Mouse (Mus musculus) hindbrain, embryonic 12.5 days (tissue): Measurements from ENCODE around the gene Apold1. TPM values are rescaled to one million over a fixed set of nuclear protein-coding genes. Genes with fewer than 3 reads are reported as not detected.
A peak's percentile ranks its signal among the peaks of the same experiment; 100 is the strongest.

ENCODE experiments used
- ATAC-seq: fragments of 200-750 bp; cut with Nextera tagmentation; 2 replicates; pipeline ENCODE4 v1.8.0; 2017; ENCODE audit warnings: moderate TSS enrichment; ENCODE audit not compliant: low FRiP score
- H3K27ac ChIP-seq: fragments of 300-500 bp; sonication (generic); 2 replicates; pipeline ENCODE4 v1.5.1; 2016; ENCODE audit warnings: mild to moderate bottlenecking
- H3K27me3 ChIP-seq: fragments of 300-500 bp; sonication (generic); 2 replicates; pipeline ENCODE4 v1.6.1; 2016; ENCODE audit warnings: mild to moderate bottlenecking
- H3K36me3 ChIP-seq: fragments of 300-500 bp; sonication (generic); 2 replicates; pipeline ENCODE4 v1.6.1; 2016; ENCODE audit warnings: mild to moderate bottlenecking
- H3K4me1 ChIP-seq: fragments of 300-500 bp; sonication (generic); 2 replicates; pipeline ENCODE4 v1.6.1; 2016
- H3K4me2 ChIP-seq: fragments of 300-500 bp; sonication (generic); replicated peaks from 2 replicates; pipeline ENCODE4 v1.6.1; 2016; ENCODE audit warnings: mild to moderate bottlenecking
- H3K4me3 ChIP-seq: fragments of 300-500 bp; sonication (generic); 2 replicates; pipeline ENCODE4 v1.5.1; 2016; ENCODE audit warnings: mild to moderate bottlenecking
- H3K9ac ChIP-seq: fragments of 300-500 bp; sonication (generic); 2 replicates; pipeline ENCODE4 v1.6.1; 2016; ENCODE audit warnings: mild to moderate bottlenecking, moderate library complexity
- H3K9me3 ChIP-seq: fragments of 300-500 bp; sonication (generic); replicated peaks from 2 replicates; pipeline ENCODE4 v1.6.1; 2016; ENCODE audit warnings: mild to moderate bottlenecking
- WGBS: fragments of 180-500 bp; shearing (Covaris S2); methylation state at CpG from one replicate; pipeline ENCODE4 v1.1.7; 2016; 5-methylcytosine and 5-hydroxymethylcytosine counted together
- polyA plus RNA-seq: library from polyadenylated mRNA; unstranded; fragments of >200 nt; fragmentation: Nextera tagmentation; extraction: Ambion mirVana; gene quantifications from 2 replicates; pipeline ENCODE4 v1.2.1, GENCODE M21; 2016

The Apold1 gene
- polyA plus RNA-seq, 1 experiment from 2014 or later, result 4.5 TPM

DNA sequence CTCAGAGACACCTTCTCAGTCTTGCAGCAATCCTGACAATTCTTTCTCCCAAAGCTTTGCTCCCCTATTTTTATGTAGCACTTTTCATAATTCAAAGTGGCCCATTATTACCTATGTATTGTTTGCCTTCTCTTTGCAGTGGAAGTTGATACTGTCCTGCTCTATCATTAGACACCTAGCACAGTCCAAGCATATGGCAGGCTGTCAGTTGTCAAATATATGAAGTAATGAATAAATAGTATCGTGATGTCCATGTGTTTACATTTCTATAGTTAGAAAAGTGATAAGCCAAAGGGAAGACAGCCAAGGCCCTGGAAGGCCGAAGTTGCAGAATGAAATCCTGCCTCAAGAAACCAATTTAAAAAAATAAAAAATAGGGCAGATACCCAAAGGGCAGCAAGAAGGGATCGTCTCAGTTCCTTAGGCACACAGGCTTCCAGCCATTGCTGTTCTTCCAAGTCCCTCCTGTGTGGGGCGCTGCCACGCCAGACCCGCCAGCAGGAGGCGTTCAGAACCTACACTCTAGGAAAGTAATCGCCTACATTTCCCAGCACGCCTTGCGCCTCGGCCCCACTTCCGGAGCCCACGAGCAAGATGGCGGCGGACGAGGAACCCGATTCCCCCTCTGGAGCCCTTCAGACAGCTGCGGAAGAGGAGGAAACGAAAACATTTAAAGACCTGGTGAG is 29.7 kb downstream of the Apold1 start, which contains the start of gene Ddx47:
Gene Ddx47 (plus strand): TSS at position 565 of the 686 bp plus-strand sequence.
- Histone ChIP-seq H3K27ac (no peak within 1 kb of the TSS), H3K4me2 (peak within 1 kb of the TSS; percentile 85), H3K36me3 (peaks cover 25% of the 10 kb centered on the region), H3K9me3 (no peaks in the 10 kb centered on the region), H3K4me1 (peaks cover 7% of the 10 kb centered on the region), H3K27me3 (no peaks in the 10 kb centered on the region), H3K4me3 (peak within 1 kb of the TSS; percentile 72), H3K9ac (peak within 1 kb of the TSS; percentile 73)
- ATAC-seq, result peak; percentile 87
- WGBS, result 6% methylated on average over 19 of the region's 19 CpGs

DNA sequence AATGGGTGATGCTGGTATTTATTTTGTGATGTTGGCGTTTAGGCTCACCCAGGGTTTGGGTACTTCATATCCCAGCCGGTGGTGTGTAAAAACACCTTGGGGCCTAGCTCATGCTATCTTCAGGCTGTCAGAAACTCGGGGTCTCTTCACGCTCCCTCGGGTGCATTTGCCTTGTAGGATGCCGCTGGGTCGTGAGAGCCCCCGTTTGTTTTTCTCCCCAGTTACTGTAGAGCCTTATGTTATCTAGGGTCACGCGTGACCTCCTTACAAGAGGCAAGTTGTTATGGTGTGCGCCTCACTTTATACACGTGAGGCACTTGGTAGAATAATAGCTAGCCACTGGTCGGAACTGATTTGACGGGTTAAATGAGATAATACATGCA is 30.2 kb downstream of the Apold1 start:
- Histone ChIP-seq H3K27ac (no peak overlapping the region), H3K4me1 (peaks cover 7% of the 10 kb centered on the region), H3K9ac (peak overlapping the region; percentile 73), H3K4me3 (peak overlapping the region; percentile 72), H3K9me3 (no peaks in the 10 kb centered on the region), H3K36me3 (peaks cover 31% of the 10 kb centered on the region), H3K4me2 (peak overlapping the region; percentile 85), H3K27me3 (no peaks in the 10 kb centered on the region)
- 2% methylated on average over 14 of the region's 14 CpGs for WGBS
- peak; percentile 83 for ATAC-seq

DNA sequence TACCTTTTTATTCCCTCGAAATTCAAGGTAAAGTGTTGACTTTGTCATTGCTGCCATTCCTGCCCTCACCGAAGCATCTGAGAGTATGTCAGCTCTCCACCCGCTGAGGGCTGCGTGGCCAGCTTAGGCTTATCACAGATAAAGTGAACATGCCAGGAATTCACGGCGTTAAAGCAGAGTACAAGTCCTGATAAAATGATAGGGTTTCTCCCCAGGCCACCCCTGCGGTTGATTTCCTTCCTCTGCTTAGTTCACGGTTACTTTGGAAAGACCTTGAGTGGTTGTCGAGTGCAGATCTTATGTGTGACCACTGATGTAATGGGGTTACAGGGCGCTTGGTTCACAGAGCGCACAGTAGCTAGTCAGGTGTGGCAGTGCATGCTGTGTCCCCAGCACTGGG is 35.7 kb downstream of the Apold1 start:
- H3K4me1 ChIP-seq, result peaks cover 4% of the 10 kb centered on the region
- no peak overlapping the region for H3K4me2 ChIP-seq
- H3K27me3 ChIP-seq, result no peaks in the 10 kb centered on the region
- no peak overlapping the region for H3K4me3 ChIP-seq
- no peak overlapping the region for H3K9ac ChIP-seq
- H3K36me3 ChIP-seq, result peaks cover 83% of the 10 kb centered on the region
- H3K9me3 ChIP-seq, result no peaks in the 10 kb centered on the region
- ATAC-seq, result no peak
- WGBS, result 95% methylated on average over 11 of the region's 11 CpGs
- no peak overlapping the region for H3K27ac ChIP-seq

- H3K36me3 ChIP-seq, result peaks cover 98% of the 10 kb centered on the region
These were observed 38.0 kb downstream of the Apold1 start for GRCm38 (mm10) chr6:135019564-135019963.

GRCm38 (mm10) chr6:135021633-135022032 is 40.1 kb downstream of the Apold1 start:
- H3K36me3 ChIP-seq, result peaks cover 83% of the 10 kb centered on the region
- 84% methylated on average over 3 of the region's 3 CpGs for WGBS
- H3K4me3 ChIP-seq, result no peak overlapping the region

More at GRCm38 (mm10) chr6:135019564-135019963, 38.0 kb downstream of the Apold1 start:
- WGBS, result 94% methylated on average over 10 of the region's 10 CpGs
- no peak overlapping the region for H3K27ac ChIP-seq
- H3K4me2 ChIP-seq, result no peak overlapping the region
- H3K4me3 ChIP-seq, result no peak overlapping the region
- H3K9ac ChIP-seq, result no peak overlapping the region
- no peaks in the 10 kb centered on the region for H3K4me1 ChIP-seq
- no peaks in the 10 kb centered on the region for H3K27me3 ChIP-seq
- H3K9me3 ChIP-seq, result no peaks in the 10 kb centered on the region
- ATAC-seq, result no peak

GRCm38 (mm10) chr6:135023379-135023778 is 41.9 kb downstream of the Apold1 start:
- H3K4me2 ChIP-seq, result no peak overlapping the region
- WGBS, result 93% methylated on average over 14 of the region's 14 CpGs
- no peak for ATAC-seq
- H3K9ac ChIP-seq, result no peak overlapping the region
- no peaks in the 10 kb centered on the region for H3K9me3 ChIP-seq
- peaks cover 65% of the 10 kb centered on the region for H3K36me3 ChIP-seq
- H3K27me3 ChIP-seq, result no peaks in the 10 kb centered on the region
- no peak overlapping the region for H3K4me3 ChIP-seq
- no peaks in the 10 kb centered on the region for H3K4me1 ChIP-seq
- no peak overlapping the region for H3K27ac ChIP-seq

More at GRCm38 (mm10) chr6:135021633-135022032, 40.1 kb downstream of the Apold1 start:
- Histone ChIP-seq H3K9me3 (no peaks in the 10 kb centered on the region), H3K4me2 (no peak overlapping the region), H3K9ac (no peak overlapping the region), H3K4me1 (no peaks in the 10 kb centered on the region), H3K27me3 (no peaks in the 10 kb centered on the region), H3K27ac (no peak overlapping the region)
- no peak for ATAC-seq

- Histone ChIP-seq H3K4me1 (no peaks in the 10 kb centered on the region), H3K4me3 (no peak overlapping the region), H3K27ac (no peak overlapping the region), H3K4me2 (no peak overlapping the region), H3K36me3 (peaks cover 51% of the 10 kb centered on the region), H3K9me3 (no peaks in the 10 kb centered on the region), H3K27me3 (no peaks in the 10 kb centered on the region), H3K9ac (no peak overlapping the region)
- 100% methylated on average over 1 of the region's 1 CpGs for whole genome bisulfite sequencing
- no peak for ATAC-seq
These were observed 43.4 kb downstream of the Apold1 start for GRCm38 (mm10) chr6:135024781-135025420.

DNA sequence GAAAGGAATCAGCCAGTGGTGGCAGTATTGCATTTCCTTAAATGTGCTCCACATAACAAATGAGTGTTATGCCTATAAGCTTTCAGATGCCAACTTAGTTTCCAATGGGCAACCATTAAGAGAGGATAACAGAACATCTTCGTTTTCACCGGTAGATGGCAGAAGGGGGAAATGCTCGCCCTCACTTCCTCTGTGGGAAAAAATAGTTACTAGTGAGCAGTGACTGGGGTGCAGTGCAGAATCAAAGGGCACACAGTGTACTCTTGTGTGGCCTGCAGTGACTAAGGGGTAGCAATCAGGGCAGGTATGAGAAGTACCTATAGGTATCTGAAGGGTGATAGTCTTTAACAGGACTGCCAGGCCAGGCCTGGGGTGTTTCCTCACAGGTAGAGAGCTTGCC is 44.7 kb downstream of the Apold1 start:
- H3K9me3 ChIP-seq, result no peaks in the 10 kb centered on the region
- H3K4me3 ChIP-seq, result no peak overlapping the region
- no peak overlapping the region for H3K27ac ChIP-seq
- no peaks in the 10 kb centered on the region for H3K4me1 ChIP-seq
- 13% methylated on average over 3 of the region's 3 CpGs for WGBS
- 0 out of 2 replicates have a peak, but pooled peaks have one; percentile 16 for ATAC-seq
- H3K27me3 ChIP-seq, result no peaks in the 10 kb centered on the region
- H3K9ac ChIP-seq, result no peak overlapping the region
- H3K4me2 ChIP-seq, result no peak overlapping the region
- peaks cover 38% of the 10 kb centered on the region for H3K36me3 ChIP-seq

DNA sequence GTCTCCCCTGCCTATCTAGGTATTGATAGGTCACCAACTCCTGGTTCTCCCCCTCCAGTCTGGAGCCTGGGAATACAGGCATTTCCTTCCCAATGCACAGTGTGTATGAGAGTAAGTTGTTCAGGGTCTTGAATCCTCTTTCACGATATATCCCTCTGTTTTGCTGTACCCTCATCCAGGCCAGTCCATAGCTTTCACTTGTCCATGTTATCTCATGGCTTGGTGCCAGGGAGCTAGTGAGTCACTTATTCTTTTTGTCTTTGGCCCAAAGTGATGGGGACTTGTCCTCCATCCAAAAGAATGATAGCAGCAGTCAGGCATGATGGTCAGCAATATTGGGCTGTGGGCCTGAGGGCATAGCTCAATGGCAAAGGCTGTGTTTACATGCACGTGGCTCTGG is 45.2 kb downstream of the Apold1 start:
- Histone ChIP-seq H3K9me3 (no peaks in the 10 kb centered on the region), H3K36me3 (peaks cover 33% of the 10 kb centered on the region), H3K4me3 (no peak overlapping the region), H3K9ac (no peak overlapping the region), H3K27me3 (no peaks in the 10 kb centered on the region), H3K27ac (no peak overlapping the region), H3K4me1 (no peaks in the 10 kb centered on the region), H3K4me2 (no peak overlapping the region)
- 86% methylated on average over 2 of the region's 2 CpGs for WGBS
- no peak for ATAC-seq

GRCm38 (mm10) chr6:135029246-135029645 is 47.7 kb downstream of the Apold1 start:
- no peak overlapping the region for H3K4me2 ChIP-seq
- no peaks in the 10 kb centered on the region for H3K9me3 ChIP-seq
- 68% methylated on average over 4 of the region's 4 CpGs for WGBS
- peaks cover 9% of the 10 kb centered on the region for H3K36me3 ChIP-seq
- H3K4me1 ChIP-seq, result no peaks in the 10 kb centered on the region
- ATAC-seq, result no peak
- no peak overlapping the region for H3K4me3 ChIP-seq
- H3K27ac ChIP-seq, result no peak overlapping the region
- H3K9ac ChIP-seq, result no peak overlapping the region
- no peaks in the 10 kb centered on the region for H3K27me3 ChIP-seq
